Mouse (Mus musculus) forelimb bud, embryonic 11.5 days (tissue): Measurements from ENCODE around the gene Tsc22d1.

Experiments used
- DNase-seq: peaks from one replicate; pipeline ENCODE4 v3.0.0-alpha.2; 2012; ENCODE audit warnings: low read depth, low spot score

The Tsc22d1 gene

GRCm38 (mm10) chr14:76442160-76442559 lies 27.4 kb downstream of the Tsc22d1 start:
- no peak for DNase-seq

GRCm38 (mm10) chr14:76448987-76449386 lies 34.2 kb downstream of the Tsc22d1 start:
- DNase-seq = no peak

- DNase-seq = no peak
Observed at GRCm38 (mm10) chr14:76451011-76451410, 36.2 kb downstream of the Tsc22d1 start.

GRCm38 (mm10) chr14:76452751-76453360 lies 38.1 kb downstream of the Tsc22d1 start:
- DNase-seq = no peak

GRCm38 (mm10) chr14:76454673-76455072 lies 39.9 kb downstream of the Tsc22d1 start:
- no peak for DNase-seq

GRCm38 (mm10) chr14:76455159-76455558 lies 40.4 kb downstream of the Tsc22d1 start:
- DNase-seq = no peak

GRCm38 (mm10) chr14:76457696-76458095 lies 42.9 kb downstream of the Tsc22d1 start:
- no peak for DNase-seq

GRCm38 (mm10) chr14:76460181-76460580 lies 45.4 kb downstream of the Tsc22d1 start:
- DNase-seq = no peak

GRCm38 (mm10) chr14:76461182-76461775 lies 46.5 kb downstream of the Tsc22d1 start:
- DNase-seq = no peak

GRCm38 (mm10) chr14:76463414-76464098 lies 48.8 kb downstream of the Tsc22d1 start:
- no peak for DNase-seq

- no peak for DNase-seq
Observed at GRCm38 (mm10) chr14:76464967-76465366, 50.2 kb downstream of the Tsc22d1 start.

- peak; percentile 59 for DNase-seq
Observed at GRCm38 (mm10) chr14:76466641-76467323, 52.0 kb downstream of the Tsc22d1 start.

- DNase-seq = no peak
Observed at GRCm38 (mm10) chr14:76467932-76468331, 53.2 kb downstream of the Tsc22d1 start.

GRCm38 (mm10) chr14:76471301-76471700 lies 56.5 kb downstream of the Tsc22d1 start:
- no peak for DNase-seq

GRCm38 (mm10) chr14:76472487-76472886 lies 57.7 kb downstream of the Tsc22d1 start:
- DNase-seq = no peak

GRCm38 (mm10) chr14:76473404-76473803 lies 58.6 kb downstream of the Tsc22d1 start:
- DNase-seq = peak; percentile 75

- DNase-seq = no peak
Observed at GRCm38 (mm10) chr14:76474165-76474564, 59.4 kb downstream of the Tsc22d1 start.

GRCm38 (mm10) chr14:76476770-76477169 lies 62.0 kb downstream of the Tsc22d1 start:
- no peak for DNase-seq

GRCm38 (mm10) chr14:76478076-76478475 lies 63.3 kb downstream of the Tsc22d1 start:
- DNase-seq = no peak

- no peak for DNase-seq
Observed at GRCm38 (mm10) chr14:76478616-76479015, 63.9 kb downstream of the Tsc22d1 start.

GRCm38 (mm10) chr14:76479867-76480266 lies 65.1 kb downstream of the Tsc22d1 start:
- DNase-seq = peak; percentile 56

- DNase-seq = no peak
Observed at GRCm38 (mm10) chr14:76480507-76480906, 65.7 kb downstream of the Tsc22d1 start.
